Mouse (Mus musculus): ENCODE measurements around the gene Bhlha9. TPM values are rescaled to one million over a fixed set of nuclear protein-coding genes. Genes with fewer than 3 reads are reported as not detected.

The Bhlha9 gene
- polyA plus RNA-seq, 1 experiment from 2014 or later: not detected

DNA sequence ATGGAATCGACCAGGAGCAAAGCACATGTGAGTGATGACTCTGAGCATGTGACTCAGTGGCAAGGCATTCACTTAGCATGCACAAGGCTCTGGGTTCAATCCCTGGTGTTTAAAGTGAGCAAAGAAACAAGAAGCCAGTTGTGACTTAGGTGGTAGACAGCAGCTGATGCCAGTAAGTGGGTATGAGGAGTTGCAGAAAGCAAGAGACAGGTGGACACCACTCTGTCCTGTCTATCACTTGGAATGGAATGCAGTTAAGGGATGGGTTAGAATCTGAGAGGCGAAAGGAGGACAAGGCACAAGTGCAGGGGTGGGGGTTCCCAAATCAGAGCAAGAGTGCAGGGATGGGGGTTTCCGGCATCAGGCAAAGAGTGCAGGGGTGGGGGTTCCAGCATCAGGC, 19.8 kb downstream of the Bhlha9 start:
- no peak for ATAC-seq (ENCODE audit: insufficient number of reproducible peaks, insufficient read depth, low FRiP score, low read depth)
- Histone ChIP-seq H3K36me3 (ENCODE audit: control insufficient read depth, insufficient read depth, low read length) (no peaks in the 10 kb centered on the region), H3K9me3 (ENCODE audit: control insufficient read depth, low read length) (no peaks in the 10 kb centered on the region), H3K4me2 (ENCODE audit: low read length) (no peak overlapping the region), H3K27ac (replicated peaks in 1 of 2; ENCODE audit: control insufficient read depth in 1 of 2, insufficient read depth in 1 of 2, low read depth in 2 of 2, low read length in 2 of 2) (no peak overlapping the region), H3K4me1 (ENCODE audit: control insufficient read depth in 2 of 2, insufficient read depth in 2 of 2, low read length in 2 of 2) (no peaks in the 10 kb centered on the region), H3K9ac (ENCODE audit: low read length) (no peak overlapping the region), H3K27me3 (ENCODE audit: control insufficient read depth, insufficient read depth, low read length) (no peaks in the 10 kb centered on the region), H3K4me3 (ENCODE audit: control insufficient read depth in 1 of 2, insufficient read depth in 1 of 2, low read depth in 1 of 2, low read length in 2 of 2) (no peak overlapping the region)
- WGBS: 77% methylated on average over 3 of the region's 3 CpGs

GRCm38 (mm10) chr11:76695810-76696209, 23.5 kb downstream of the Bhlha9 start:
- WGBS: 68% methylated on average over 6 of the region's 6 CpGs
- no peak overlapping the region for H3K9ac ChIP-seq (ENCODE audit: low read length)
- no peak for ATAC-seq (ENCODE audit: insufficient number of reproducible peaks, insufficient read depth, low FRiP score, low read depth)
- H3K4me2 ChIP-seq (ENCODE audit: low read length): 0 out of 2 replicates have a peak overlapping the region, but pooled peaks have one; percentile 11
- no peaks in the 10 kb centered on the region for H3K9me3 ChIP-seq (ENCODE audit: control insufficient read depth, low read length)
- peaks cover 0 to 9% of the 10 kb centered on the region in 2 experiments; a peak in 2 of 4 replicates for H3K4me1 ChIP-seq (ENCODE audit: control insufficient read depth in 2 of 2, insufficient read depth in 2 of 2, low read length in 2 of 2)
- no peaks in the 10 kb centered on the region for H3K36me3 ChIP-seq (ENCODE audit: control insufficient read depth, insufficient read depth, low read length)
- no peak overlapping the region for H3K27ac ChIP-seq (replicated peaks in 1 of 2; ENCODE audit: control insufficient read depth in 1 of 2, insufficient read depth in 1 of 2, low read depth in 2 of 2, low read length in 2 of 2)
- H3K27me3 ChIP-seq (ENCODE audit: control insufficient read depth, insufficient read depth, low read length): no peaks in the 10 kb centered on the region
- no peak overlapping the region for H3K4me3 ChIP-seq (ENCODE audit: control insufficient read depth in 1 of 2, insufficient read depth in 1 of 2, low read depth in 1 of 2, low read length in 2 of 2)

DNA sequence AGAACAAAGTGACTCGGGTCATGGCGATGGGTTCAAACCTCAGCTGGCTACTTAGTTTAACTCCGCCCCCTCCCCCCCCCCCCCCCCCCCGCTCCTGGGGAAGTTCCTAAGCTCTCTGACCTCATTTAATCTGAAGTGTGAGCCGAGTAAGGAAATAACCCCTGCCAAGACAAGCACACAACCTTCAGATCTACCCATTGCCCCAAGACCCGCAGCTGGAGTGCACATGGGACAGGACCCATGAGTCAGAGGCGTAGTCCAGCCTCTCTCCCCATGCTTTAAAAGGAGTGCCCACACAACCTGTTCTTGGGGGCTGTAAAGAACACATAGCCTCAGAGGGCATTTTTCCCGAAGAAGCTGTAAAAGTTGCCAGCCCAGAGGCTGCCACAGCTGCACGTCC, 27.4 kb downstream of the Bhlha9 start:
- peak overlapping the region; percentile 51 for H3K4me2 ChIP-seq (ENCODE audit: low read length)
- no peaks in the 10 kb centered on the region for H3K9me3 ChIP-seq (ENCODE audit: control insufficient read depth, low read length)
- no peak overlapping the region for H3K27ac ChIP-seq (replicated peaks in 1 of 2; ENCODE audit: control insufficient read depth in 1 of 2, insufficient read depth in 1 of 2, low read depth in 2 of 2, low read length in 2 of 2)
- WGBS: 43% methylated on average over 8 of the region's 9 CpGs
- H3K4me3 ChIP-seq (ENCODE audit: control insufficient read depth in 1 of 2, insufficient read depth in 1 of 2, low read depth in 1 of 2, low read length in 2 of 2): no peak overlapping the region
- H3K4me1 ChIP-seq (ENCODE audit: control insufficient read depth in 2 of 2, insufficient read depth in 2 of 2, low read length in 2 of 2): peaks cover 0 to 9% of the 10 kb centered on the region in 2 experiments; a peak in 2 of 4 replicates
- no peak overlapping the region for H3K9ac ChIP-seq (ENCODE audit: low read length)
- no peaks in the 10 kb centered on the region for H3K27me3 ChIP-seq (ENCODE audit: control insufficient read depth, insufficient read depth, low read length)
- ATAC-seq (ENCODE audit: insufficient number of reproducible peaks, insufficient read depth, low FRiP score, low read depth): no peak
- no peaks in the 10 kb centered on the region for H3K36me3 ChIP-seq (ENCODE audit: control insufficient read depth, insufficient read depth, low read length)

GRCm38 (mm10) chr11:76707656-76708055, 35.4 kb downstream of the Bhlha9 start:
- 73% methylated on average over 3 of the region's 3 CpGs for WGBS
- no peak for ATAC-seq (ENCODE audit: insufficient number of reproducible peaks, insufficient read depth, low FRiP score, low read depth)
- no peak overlapping the region for H3K9ac ChIP-seq (ENCODE audit: low read length)

DNA sequence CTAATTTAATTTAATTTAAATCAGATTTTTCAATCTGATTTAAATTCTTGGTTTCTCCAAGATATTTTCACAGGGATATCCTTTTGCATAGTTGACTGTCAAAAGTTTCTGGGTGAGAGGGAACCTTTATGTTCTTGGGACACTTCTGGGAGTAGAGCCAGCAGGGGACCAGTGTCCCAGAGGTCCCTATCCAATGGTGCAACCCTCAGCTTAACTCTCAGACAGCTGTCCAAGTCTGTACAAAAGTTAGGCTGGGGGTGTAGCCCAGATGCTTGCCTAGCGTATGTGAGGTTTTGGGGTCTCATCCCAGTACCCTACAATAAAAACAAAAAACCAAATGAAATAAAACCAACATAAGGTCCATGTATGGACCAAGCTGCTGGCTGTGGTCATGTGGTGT, 35.8 kb downstream of the Bhlha9 start:
- Histone ChIP-seq H3K4me1 (ENCODE audit: control insufficient read depth in 2 of 2, insufficient read depth in 2 of 2, low read length in 2 of 2) (peaks cover 0 to 4% of the 10 kb centered on the region in 2 experiments; a peak in 1 of 4 replicates), H3K27me3 (ENCODE audit: control insufficient read depth, insufficient read depth, low read length) (no peaks in the 10 kb centered on the region), H3K9me3 (ENCODE audit: control insufficient read depth, low read length) (0 out of 2 replicates have a peak, but pooled peaks cover 3% of the 10 kb centered on the region), H3K4me3 (ENCODE audit: control insufficient read depth in 1 of 2, insufficient read depth in 1 of 2, low read depth in 1 of 2, low read length in 2 of 2) (no peak overlapping the region), H3K27ac (replicated peaks in 1 of 2; ENCODE audit: control insufficient read depth in 1 of 2, insufficient read depth in 1 of 2, low read depth in 2 of 2, low read length in 2 of 2) (no peak overlapping the region), H3K4me2 (ENCODE audit: low read length) (no peak overlapping the region), H3K36me3 (ENCODE audit: control insufficient read depth, insufficient read depth, low read length) (no peaks in the 10 kb centered on the region), H3K9ac (ENCODE audit: low read length) (no peak overlapping the region)
- 89% methylated on average over 1 of the region's 1 CpGs for WGBS
- no peak for ATAC-seq (ENCODE audit: insufficient number of reproducible peaks, insufficient read depth, low FRiP score, low read depth)

More at GRCm38 (mm10) chr11:76707656-76708055, 35.4 kb downstream of the Bhlha9 start:
- Histone ChIP-seq H3K4me3 (ENCODE audit: control insufficient read depth in 1 of 2, insufficient read depth in 1 of 2, low read depth in 1 of 2, low read length in 2 of 2) (no peak overlapping the region), H3K4me2 (ENCODE audit: low read length) (no peak overlapping the region), H3K36me3 (ENCODE audit: control insufficient read depth, insufficient read depth, low read length) (no peaks in the 10 kb centered on the region), H3K27ac (replicated peaks in 1 of 2; ENCODE audit: control insufficient read depth in 1 of 2, insufficient read depth in 1 of 2, low read depth in 2 of 2, low read length in 2 of 2) (no peak overlapping the region), H3K9me3 (ENCODE audit: control insufficient read depth, low read length) (0 out of 2 replicates have a peak, but pooled peaks cover 3% of the 10 kb centered on the region), H3K4me1 (ENCODE audit: control insufficient read depth in 2 of 2, insufficient read depth in 2 of 2, low read length in 2 of 2) (peaks cover 0 to 4% of the 10 kb centered on the region in 2 experiments; a peak in 1 of 4 replicates), H3K27me3 (ENCODE audit: control insufficient read depth, insufficient read depth, low read length) (no peaks in the 10 kb centered on the region)

DNA sequence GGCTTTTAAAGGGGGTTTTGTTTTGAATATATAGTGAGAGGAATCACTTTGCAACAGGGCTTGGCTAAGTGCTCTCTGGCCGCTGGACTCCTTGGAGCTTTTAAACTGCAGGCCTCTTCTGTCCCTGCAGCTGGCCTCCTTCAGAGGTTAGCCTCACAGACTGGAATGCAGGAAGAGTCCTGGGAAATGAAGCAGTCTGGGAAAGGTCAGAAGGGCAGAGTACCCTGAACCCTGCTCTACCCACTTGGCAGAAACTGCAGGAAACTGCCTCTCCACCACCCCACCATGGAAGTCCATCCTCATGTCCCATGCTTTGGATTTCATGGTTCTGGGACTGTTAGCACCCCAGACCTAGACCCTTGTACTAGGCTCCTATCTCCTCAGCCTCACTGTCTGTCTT, 36.6 kb downstream of the Bhlha9 start:
- no peak overlapping the region for H3K4me3 ChIP-seq (ENCODE audit: control insufficient read depth in 1 of 2, insufficient read depth in 1 of 2, low read depth in 1 of 2, low read length in 2 of 2)
- no peak overlapping the region for H3K4me2 ChIP-seq (ENCODE audit: low read length)
- 30% methylated on average over 1 of the region's 1 CpGs for WGBS
- H3K9ac ChIP-seq (ENCODE audit: low read length): no peak overlapping the region
- no peak for ATAC-seq (ENCODE audit: insufficient number of reproducible peaks, insufficient read depth, low FRiP score, low read depth)
- H3K36me3 ChIP-seq (ENCODE audit: control insufficient read depth, insufficient read depth, low read length): no peaks in the 10 kb centered on the region
- H3K9me3 ChIP-seq (ENCODE audit: control insufficient read depth, low read length): 0 out of 2 replicates have a peak, but pooled peaks cover 3% of the 10 kb centered on the region
- peaks cover 0 to 4% of the 10 kb centered on the region in 2 experiments; a peak in 1 of 4 replicates for H3K4me1 ChIP-seq (ENCODE audit: control insufficient read depth in 2 of 2, insufficient read depth in 2 of 2, low read length in 2 of 2)
- no peak overlapping the region for H3K27ac ChIP-seq (replicated peaks in 1 of 2; ENCODE audit: control insufficient read depth in 1 of 2, insufficient read depth in 1 of 2, low read depth in 2 of 2, low read length in 2 of 2)
- no peaks in the 10 kb centered on the region for H3K27me3 ChIP-seq (ENCODE audit: control insufficient read depth, insufficient read depth, low read length)

GRCm38 (mm10) chr11:76709625-76710452, 37.6 kb downstream of the Bhlha9 start:
- WGBS: 30% methylated on average over 13 of the region's 17 CpGs
- peaks cover 0 to 4% of the 10 kb centered on the region in 2 experiments; a peak in 1 of 4 replicates for H3K4me1 ChIP-seq (ENCODE audit: control insufficient read depth in 2 of 2, insufficient read depth in 2 of 2, low read length in 2 of 2)
- H3K4me3 ChIP-seq (ENCODE audit: control insufficient read depth in 1 of 2, insufficient read depth in 1 of 2, low read depth in 1 of 2, low read length in 2 of 2): no peak overlapping the region
- ATAC-seq (ENCODE audit: insufficient number of reproducible peaks, insufficient read depth, low FRiP score, low read depth): no peak
- H3K27me3 ChIP-seq (ENCODE audit: control insufficient read depth, insufficient read depth, low read length): no peaks in the 10 kb centered on the region
- H3K9me3 ChIP-seq (ENCODE audit: control insufficient read depth, low read length): 0 out of 2 replicates have a peak, but pooled peaks cover 3% of the 10 kb centered on the region
- no peak overlapping the region for H3K4me2 ChIP-seq (ENCODE audit: low read length)
- no peak overlapping the region for H3K9ac ChIP-seq (ENCODE audit: low read length)
- no peaks in the 10 kb centered on the region for H3K36me3 ChIP-seq (ENCODE audit: control insufficient read depth, insufficient read depth, low read length)
- H3K27ac ChIP-seq (replicated peaks in 1 of 2; ENCODE audit: control insufficient read depth in 1 of 2, insufficient read depth in 1 of 2, low read depth in 2 of 2, low read length in 2 of 2): no peak overlapping the region
